ENCODE assay signal across 9 mouse cellular contexts in genomic region chr9:45798467-45799164, GRCm38 (mm10). TPM values are rescaled to one million over a fixed set of nuclear protein-coding genes. Genes with fewer than 3 reads are reported as not detected.
DNase-seq lines count a peak whose midpoint lies in the region; ATAC-seq and TF ChIP-seq lines count a peak whose summit lies in the region.
"Had no signal": no experiment of that assay in that cellular context is flagged by ENCODE, and none has a peak within 500 bp of the region (broad histone marks: within the 10 kb centered on the region; RNA-seq: fewer than 3 reads in every experiment).

No protein-coding gene starts in this region.

- no peaks in the 10 kb centered on the region for H3K27me3 ChIP-seq in C2C12 (ENCODE audit: control insufficient read depth, insufficient read depth, insufficient read length)
- H3K27me3 ChIP-seq in embryonic facial prominence, embryonic 15.5 days: no peaks in the 10 kb centered on the region
- H3K27me3 ChIP-seq in hindbrain, embryonic 15.5 days: no peaks in the 10 kb centered on the region
- no peaks in the 10 kb centered on the region for H3K27me3 ChIP-seq in limb, embryonic 15.5 days

- H3K9ac ChIP-seq in embryonic facial prominence, embryonic 15.5 days: no peak overlapping the region
- H3K9ac ChIP-seq in hindbrain, embryonic 15.5 days: 0 out of 2 replicates have a peak overlapping the region, but pooled peaks have one; percentile 8
- H3K9ac ChIP-seq in limb, embryonic 15.5 days: no peak overlapping the region

- H3K27ac ChIP-seq in embryonic facial prominence, embryonic 15.5 days (replicated peaks): no peak overlapping the region
- H3K27ac ChIP-seq in hindbrain, embryonic 15.5 days (replicated peaks): peak overlapping the region; percentile 44; the same call in 1 of the 2 replicates
- H3K27ac ChIP-seq in limb, embryonic 15.5 days: 0 out of 2 replicates have a peak overlapping the region, but pooled peaks have one; percentile 6

- H3K36me3 ChIP-seq in C2C12 (ENCODE audit: control insufficient read depth, insufficient read depth): no peaks in the 10 kb centered on the region
- peaks cover 13% of the 10 kb centered on the region for H3K36me3 ChIP-seq in embryonic facial prominence, embryonic 15.5 days
- 0 out of 2 replicates have a peak, but pooled peaks cover 2% of the 10 kb centered on the region for H3K36me3 ChIP-seq in hindbrain, embryonic 15.5 days
- peaks cover 20% of the 10 kb centered on the region; the same call in 1 of the 2 replicates for H3K36me3 ChIP-seq in limb, embryonic 15.5 days

- H3K4me2 ChIP-seq in embryonic facial prominence, embryonic 15.5 days (replicated peaks): peak overlapping the region; percentile 23; the same call in 1 of the 2 replicates
- H3K4me2 ChIP-seq in hindbrain, embryonic 15.5 days: no peak overlapping the region
- peak overlapping the region; percentile 15; the same call in 1 of the 2 replicates for H3K4me2 ChIP-seq in limb, embryonic 15.5 days

- peak; percentile 64 to 75 for DNase-seq in cerebellum, postnatal 14 days
- no peak for DNase-seq in cerebellum, adult 9-10 months
- DNase-seq in retina, postnatal 1 day: peak; percentile 66
- no peak for DNase-seq in urinary bladder, adult 2 months (ENCODE audit: low spot score)

- no peak overlapping the region for H3ac ChIP-seq in C2C12 (ENCODE audit: control insufficient read depth, insufficient read length, low read depth)

- H3K4me1 ChIP-seq in embryonic facial prominence, embryonic 15.5 days: peaks cover 11% of the 10 kb centered on the region; the same call in 1 of the 2 replicates
- H3K4me1 ChIP-seq in hindbrain, embryonic 15.5 days (replicated peaks): peaks cover 21% of the 10 kb centered on the region
- H3K4me1 ChIP-seq in limb, embryonic 15.5 days: peaks cover 23% of the 10 kb centered on the region

- H3K4me3 ChIP-seq in C2C12 (ENCODE audit: insufficient read depth, poor library complexity, severe bottlenecking): no peak overlapping the region
- no peak overlapping the region for H3K4me3 ChIP-seq in embryonic facial prominence, embryonic 15.5 days (replicated peaks)
- H3K4me3 ChIP-seq in hindbrain, embryonic 15.5 days: no peak overlapping the region
- H3K4me3 ChIP-seq in limb, embryonic 15.5 days: no peak overlapping the region

- peak; percentile 22 for TF ChIP-seq CTCF in C2C12 (IDR thresholded peaks at IDR 0.05; ENCODE audit: control insufficient read depth, insufficient read depth, insufficient read length)

- no peaks in the 10 kb centered on the region for H3K79me2 ChIP-seq in C2C12 (ENCODE audit: control insufficient read depth, insufficient read depth)

- 14% methylated on average over 13 of the region's 13 CpGs for WGBS in embryonic facial prominence, embryonic 15.5 days
- WGBS in hindbrain, embryonic 15.5 days: 15% methylated on average over 13 of the region's 13 CpGs
- WGBS in limb, embryonic 15.5 days: 13% methylated on average over 13 of the region's 13 CpGs

- no peaks in the 10 kb centered on the region for H3K79me3 ChIP-seq in C2C12 (ENCODE audit: low read depth)

- H3K9me3 ChIP-seq in embryonic facial prominence, embryonic 15.5 days (replicated peaks): no peaks in the 10 kb centered on the region
- H3K9me3 ChIP-seq in hindbrain, embryonic 15.5 days: no peaks in the 10 kb centered on the region
- no peaks in the 10 kb centered on the region for H3K9me3 ChIP-seq in limb, embryonic 15.5 days
- H3K9me3 ChIP-seq: G1E had no signal

- peak; percentile 84 for ATAC-seq in embryonic facial prominence, embryonic 15.5 days (ENCODE audit: insufficient number of reproducible peaks, low FRiP score, low TSS enrichment, low read depth)
- ATAC-seq in hindbrain, embryonic 15.5 days (ENCODE audit: low FRiP score, low read depth): peak; percentile 74
- peak; percentile 52 for ATAC-seq in limb, embryonic 15.5 days (ENCODE audit: insufficient number of reproducible peaks, low FRiP score, low TSS enrichment, low read depth)

TF ChIP-seq in C2C12, 6 proteins besides CTCF, POLR2A, EP300 and RAD21:
- TF ChIP-seq MAX (IDR thresholded peaks at IDR 0.05): no peak
- no peak for TF ChIP-seq USF1 (IDR thresholded peaks at IDR 0.05; ENCODE audit: low read depth)
- TF ChIP-seq CEBPB (IDR thresholded peaks at IDR 0.05; ENCODE audit: low read depth): no peak
- no peak for TF ChIP-seq FOSL1 (IDR thresholded peaks at IDR 0.05; ENCODE audit: insufficient read depth, low read length, poor library complexity, severe bottlenecking)
- no peak for TF ChIP-seq MYOD1 (IDR thresholded peaks at IDR 0.05; ENCODE audit: control insufficient read depth, insufficient read length, low read depth)
- TF ChIP-seq MYOG (IDR thresholded peaks at IDR 0.05; ENCODE audit: control insufficient read depth, extremely low read depth, insufficient read length): no peak

RNA-seq across cellular contexts. Expression of gene Cep164, which starts 29.9 kb away (rescaled TPM):
- polyA plus RNA-seq in C2C12 (2012; fragmentation: generic; extraction: Trizol): 12.7 TPM
- 30.6 and 31.6 TPM in 2 replicates for polyA plus RNA-seq in embryonic facial prominence, embryonic 15.5 days (2015; fragmentation: Nextera tagmentation; extraction: Ambion mirVana)
- polyA plus RNA-seq in hindbrain, embryonic 15.5 days (2015; fragmentation: Nextera tagmentation; extraction: Ambion mirVana): 14.8 and 14.9 TPM in 2 replicates
- polyA plus RNA-seq in limb, embryonic 15.5 days (2015; fragmentation: Nextera tagmentation; extraction: Ambion mirVana): 28.8 and 30.3 TPM in 2 replicates
- polyA plus RNA-seq in urinary bladder, adult 2 months (2012; rRNA removed): 28.5 and 31.6 TPM in 2 replicates

RNA-seq across cellular contexts. Expression of gene Bace1, which starts 39.8 kb away (rescaled TPM):
- polyA plus RNA-seq in C2C12 (2012; fragmentation: generic; extraction: Trizol): 9.9 TPM
- 42.7 and 43.0 TPM in 2 replicates for polyA plus RNA-seq in embryonic facial prominence, embryonic 15.5 days (2015; fragmentation: Nextera tagmentation; extraction: Ambion mirVana)
- polyA plus RNA-seq in hindbrain, embryonic 15.5 days (2015; fragmentation: Nextera tagmentation; extraction: Ambion mirVana): 52.2 and 53.1 TPM in 2 replicates
- 37.2 and 41.8 TPM in 2 replicates for polyA plus RNA-seq in limb, embryonic 15.5 days (2015; fragmentation: Nextera tagmentation; extraction: Ambion mirVana)
- polyA plus RNA-seq in urinary bladder, adult 2 months (2012; rRNA removed): 25.3 and 31.7 TPM in 2 replicates

Comparison
In these comparisons a context has a peak if more than half of its experiments do, and no peak if none do; other contexts are left out.
1. DNase-seq: peak in cerebellum, postnatal 14 days (2 of 2) and retina, postnatal 1 day (single experiment); none in cerebellum, adult 9-10 months (single experiment) and urinary bladder, adult 2 months (single experiment).
2. Peak in every context shown above with its lines, with median percentiles within 50 percentile points of each other: ATAC-seq.